Mouse (Mus musculus): ENCODE results near the gene Nat8f1.

DNA sequence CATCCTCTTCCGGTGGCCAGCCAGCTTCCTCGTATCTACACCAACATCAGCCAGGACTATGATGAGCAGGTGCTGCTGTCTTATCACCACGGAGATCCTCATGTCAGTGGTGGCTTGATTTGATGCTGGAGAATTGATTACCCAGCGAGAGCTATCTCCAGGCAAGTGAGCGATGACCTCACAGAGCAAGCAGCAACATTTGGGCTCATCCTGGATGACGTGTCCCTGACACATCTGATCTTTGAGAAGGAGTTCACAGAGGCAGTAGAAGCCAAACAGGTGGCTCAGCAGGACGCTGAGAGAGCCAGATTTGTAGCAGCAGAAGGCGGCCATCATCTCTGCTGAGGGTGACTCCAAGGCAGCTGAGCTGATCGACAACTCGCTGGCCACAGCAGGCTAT is 23.2 kb upstream of the Nat8f1 start:
- no peak for TF ChIP-seq POLR2A (IDR thresholded peaks at IDR 0.05; ENCODE audit: low read depth, low read length)
- no peak for TF ChIP-seq CTCF (IDR thresholded peaks at IDR 0.05; ENCODE audit: extremely low read depth, insufficient read length, insufficient replicate concordance, low read depth, low read length)

Measured in small intestine, adult 2 months (tissue).